Mouse (Mus musculus) forebrain, embryonic 12.5 days (tissue): ENCODE data around the gene Podxl2. TPM values are rescaled to one million over a fixed set of nuclear protein-coding genes. Genes with fewer than 3 reads are reported as not detected.

Experiments used
- ATAC-seq: fragments of 200-750 bp; cut with Nextera tagmentation; 2 replicates; pipeline ENCODE4 v1.8.0; 2017; ENCODE audit warnings: moderate TSS enrichment; ENCODE audit not compliant: low FRiP score
- H3K27ac ChIP-seq: fragments of 300-500 bp; sonication (generic); 2 replicates; pipeline ENCODE4 v1.5.1; 2016; ENCODE audit warnings: mild to moderate bottlenecking
- H3K27me3 ChIP-seq: fragments of 300-500 bp; sonication (generic); 2 replicates; pipeline ENCODE4 v1.6.1; 2016; ENCODE audit warnings: mild to moderate bottlenecking
- H3K36me3 ChIP-seq: fragments of 300-500 bp; sonication (generic); replicated peaks from 2 replicates; pipeline ENCODE4 v1.6.1; 2016; ENCODE audit warnings: mild to moderate bottlenecking
- H3K4me1 ChIP-seq: fragments of 300-500 bp; sonication (generic); 2 replicates; pipeline ENCODE4 v1.6.1; 2016
- H3K4me2 ChIP-seq: fragments of 300-500 bp; sonication (generic); 2 replicates; pipeline ENCODE4 v1.6.1; 2016; ENCODE audit warnings: mild to moderate bottlenecking, moderate library complexity
- H3K4me3 ChIP-seq: fragments of 300-500 bp; sonication (generic); replicated peaks from 2 replicates; pipeline ENCODE4 v1.5.1; 2016; ENCODE audit warnings: mild to moderate bottlenecking
- H3K9ac ChIP-seq: fragments of 300-500 bp; sonication (generic); 2 replicates; pipeline ENCODE4 v1.6.1; 2016; ENCODE audit warnings: mild to moderate bottlenecking
- H3K9me3 ChIP-seq: fragments of 300-500 bp; sonication (generic); 2 replicates; pipeline ENCODE4 v1.6.1; 2016
- WGBS: fragments of 180-500 bp; shearing (Covaris S2); methylation state at CpG from one replicate; pipeline ENCODE4 v1.1.7; 2016; 5-methylcytosine and 5-hydroxymethylcytosine counted together
- polyA plus RNA-seq: library from polyadenylated mRNA; unstranded; fragments of >200 nt; fragmentation: Nextera tagmentation; extraction: Ambion mirVana; gene quantifications from 2 replicates; pipeline ENCODE4 v1.2.1, GENCODE M21; 2016

Podxl2 gene
- polyA plus RNA-seq, 1 experiment from 2014 or later: 258 TPM

GRCm38 (mm10) chr6:88800735-88801134 lies 74.1 kb downstream of the Podxl2 start:
- Histone ChIP-seq H3K4me1 (no peaks in the 10 kb centered on the region), H3K9ac (no peak overlapping the region), H3K36me3 (no peaks in the 10 kb centered on the region), H3K4me2 (no peak overlapping the region), H3K27me3 (no peaks in the 10 kb centered on the region), H3K27ac (no peak overlapping the region), H3K4me3 (no peak overlapping the region), H3K9me3 (no peaks in the 10 kb centered on the region)
- WGBS: 65% methylated on average over 3 of the region's 3 CpGs
- no peak for ATAC-seq

DNA sequence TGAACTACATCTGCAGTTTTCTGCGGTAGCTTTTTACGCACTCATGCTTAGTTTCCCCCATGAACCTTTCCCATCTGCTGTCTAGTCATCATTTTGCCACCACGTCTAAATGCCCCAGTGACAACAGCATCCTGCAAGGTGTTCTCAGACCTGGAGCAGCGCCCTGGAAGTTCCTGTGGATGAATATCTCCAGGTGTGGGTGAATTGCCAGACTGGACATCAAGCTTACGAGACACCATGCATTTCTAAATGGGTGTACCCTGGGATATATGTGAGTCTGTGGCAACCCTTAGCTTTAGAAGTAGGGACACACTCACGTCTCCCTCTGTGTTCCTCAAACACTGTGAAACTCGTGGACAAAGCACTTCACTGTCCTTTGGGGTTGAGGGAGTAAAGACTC lies 74.7 kb downstream of the Podxl2 start:
- ATAC-seq: no peak
- no peaks in the 10 kb centered on the region for H3K27me3 ChIP-seq
- no peak overlapping the region for H3K4me3 ChIP-seq
- H3K9ac ChIP-seq: no peak overlapping the region
- no peaks in the 10 kb centered on the region for H3K36me3 ChIP-seq
- no peaks in the 10 kb centered on the region for H3K4me1 ChIP-seq
- no peak overlapping the region for H3K27ac ChIP-seq
- no peak overlapping the region for H3K4me2 ChIP-seq
- WGBS: 85% methylated on average over 7 of the region's 7 CpGs
- H3K9me3 ChIP-seq: no peaks in the 10 kb centered on the region

DNA sequence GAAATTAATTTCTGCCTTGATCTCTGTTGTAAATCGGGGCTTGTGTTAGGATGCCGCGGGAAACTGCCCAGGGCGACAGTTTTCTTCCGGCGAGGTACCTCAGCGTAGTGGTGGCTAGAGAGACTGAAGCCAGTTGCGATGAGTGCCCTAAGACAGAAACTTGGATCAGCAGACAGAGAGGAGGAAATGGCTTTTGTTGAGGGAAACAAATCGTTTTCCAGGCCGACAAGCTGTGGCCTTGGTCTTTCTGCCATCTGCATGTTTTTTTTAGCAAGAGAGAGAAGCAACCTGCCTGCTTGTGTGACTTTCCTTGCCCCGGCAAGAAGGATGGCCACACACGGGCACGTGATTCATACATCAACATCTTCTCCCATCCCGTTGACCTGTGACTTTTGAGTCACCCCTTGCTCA lies 80.3 kb downstream of the Podxl2 start:
- Histone ChIP-seq H3K27ac (no peak overlapping the region), H3K4me3 (no peak overlapping the region)

DNA sequence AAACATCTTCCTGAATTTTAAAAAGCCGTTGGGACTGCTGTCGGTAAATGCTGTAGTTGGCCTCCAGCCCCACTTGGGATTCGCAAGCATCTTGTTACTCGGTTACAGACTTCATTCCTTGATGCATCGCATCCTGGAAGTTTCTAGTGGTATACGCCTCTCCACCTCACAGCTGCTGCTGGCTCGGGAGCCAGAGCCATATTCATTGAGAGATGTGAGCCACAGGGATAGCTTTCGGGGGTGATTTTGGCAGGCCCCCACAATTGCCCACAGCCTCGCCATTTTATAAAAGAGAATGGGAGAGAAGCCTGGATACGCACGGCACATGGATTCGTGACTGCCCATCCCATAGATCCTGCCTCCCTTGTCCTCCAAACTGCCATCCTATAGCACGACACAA lies 81.0 kb downstream of the Podxl2 start:
- H3K4me3 ChIP-seq: no peak overlapping the region
- no peak overlapping the region for H3K4me2 ChIP-seq
- H3K9ac ChIP-seq: no peak overlapping the region
- no peaks in the 10 kb centered on the region for H3K36me3 ChIP-seq
- no peaks in the 10 kb centered on the region for H3K9me3 ChIP-seq
- no peak overlapping the region for H3K27ac ChIP-seq
- 79% methylated on average over 13 of the region's 13 CpGs for WGBS
- ATAC-seq: no peak
- 0 out of 2 replicates have a peak, but pooled peaks cover 3% of the 10 kb centered on the region for H3K27me3 ChIP-seq
- H3K4me1 ChIP-seq: peaks cover 29% of the 10 kb centered on the region

More for the DNA sequence above, 80.3 kb downstream of the Podxl2 start:
- 0 out of 2 replicates have a peak, but pooled peaks cover 3% of the 10 kb centered on the region for H3K27me3 ChIP-seq
- H3K9ac ChIP-seq: no peak overlapping the region
- no peak for ATAC-seq
- H3K4me2 ChIP-seq: no peak overlapping the region
- H3K36me3 ChIP-seq: no peaks in the 10 kb centered on the region
- no peaks in the 10 kb centered on the region for H3K9me3 ChIP-seq
- WGBS: 77% methylated on average over 14 of the region's 14 CpGs
- peaks cover 29% of the 10 kb centered on the region for H3K4me1 ChIP-seq

GRCm38 (mm10) chr6:88793243-88793642 lies 81.6 kb downstream of the Podxl2 start:
- no peaks in the 10 kb centered on the region for H3K36me3 ChIP-seq
- no peak overlapping the region for H3K9ac ChIP-seq
- no peaks in the 10 kb centered on the region for H3K9me3 ChIP-seq
- H3K27me3 ChIP-seq: 0 out of 2 replicates have a peak, but pooled peaks cover 3% of the 10 kb centered on the region
- H3K4me2 ChIP-seq: no peak overlapping the region
- H3K4me3 ChIP-seq: no peak overlapping the region
- no peak for ATAC-seq
- 40% methylated on average over 2 of the region's 2 CpGs for WGBS
- peaks cover 29% of the 10 kb centered on the region for H3K4me1 ChIP-seq
- no peak overlapping the region for H3K27ac ChIP-seq

Other genes starting within 250 kb of the Podxl2 start
- gene Kbtbd12, start 237.1 kb downstream of the Podxl2 start, polyA plus RNA-seq: 0.15 and 0.21 TPM in 2 replicates
- gene Mgll, start 150.6 kb downstream of the Podxl2 start, polyA plus RNA-seq: 3.5 and 5.5 TPM in 2 replicates
- 23.0 and 23.5 TPM in 2 replicates for gene Abtb1, start 33.1 kb downstream of the Podxl2 start, polyA plus RNA-seq
- gene Mcm2, start 23.7 kb upstream of the Podxl2 start, polyA plus RNA-seq: 200 and 211 TPM in 2 replicates
- gene Tpra1, start 27.2 kb upstream of the Podxl2 start, polyA plus RNA-seq: 49.9 and 60.6 TPM in 2 replicates